ENCODE assay signal across 26 mouse cellular contexts in the genomic region with DNA sequence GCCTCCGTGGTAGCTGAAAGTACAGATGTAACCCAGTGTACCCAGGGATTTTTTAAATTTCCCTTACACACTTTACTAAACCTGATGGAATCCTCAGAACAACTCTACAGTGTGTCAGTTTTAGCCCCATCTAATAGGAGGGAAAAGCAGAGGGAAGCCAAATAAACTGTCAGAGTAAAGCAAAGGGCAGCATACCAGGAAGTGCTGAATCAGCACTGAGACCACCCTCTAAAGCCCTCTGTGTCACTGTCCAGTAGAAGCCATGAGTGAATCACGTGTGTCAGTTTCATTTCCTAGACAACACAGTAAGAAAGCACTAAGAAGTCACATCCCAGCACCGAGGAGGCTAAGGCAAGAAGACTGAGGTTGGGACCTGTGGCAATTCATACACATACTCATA. TPM values are rescaled to one million over a fixed set of nuclear protein-coding genes. Genes with fewer than 3 reads are reported as not detected.
DNase-seq lines count a peak whose midpoint lies in the region; ATAC-seq and TF ChIP-seq lines count a peak whose summit lies in the region.
"Had no signal": no experiment of that assay in that cellular context is flagged by ENCODE, and none has a peak within 500 bp of the region (broad histone marks: within the 10 kb centered on the region; RNA-seq: fewer than 3 reads in every experiment).

No protein-coding gene starts in this region.

- H3K4me3 ChIP-seq in liver, postnatal 0 days (ENCODE audit: low read depth, low read length) = no peak overlapping the region
- no peak overlapping the region for H3K4me3 ChIP-seq in liver, embryonic 11.5 days (ENCODE audit: low read depth, low read length)
- no peak overlapping the region for H3K4me3 ChIP-seq in CH12.LX (replicated peaks in 1 of 3; ENCODE audit: low read depth in 2 of 3, low read length in 2 of 3, poor library complexity in 1 of 3)
- no peak overlapping the region for H3K4me3 ChIP-seq in ES-E14 (ENCODE audit: insufficient read depth in 1 of 2, low read depth in 1 of 2, low read length in 2 of 2, poor library complexity in 1 of 2, severe bottlenecking in 1 of 2)
- no peak overlapping the region for H3K4me3 ChIP-seq in lung, adult 2 months (replicated peaks; ENCODE audit: extremely low read depth, low read depth, low read length)

- H3K27me3 ChIP-seq in liver, postnatal 0 days (ENCODE audit: insufficient read depth, low read length) = no peaks in the 10 kb centered on the region
- H3K27me3 ChIP-seq in liver, embryonic 11.5 days (replicated peaks; ENCODE audit: control insufficient read depth, insufficient read depth, low read length) = no peaks in the 10 kb centered on the region
- H3K27me3 ChIP-seq in CH12.LX (replicated peaks) = no peaks in the 10 kb centered on the region
- H3K27me3 ChIP-seq: Patski had no signal

- peaks cover 14% of the 10 kb centered on the region for H3K36me3 ChIP-seq in liver, postnatal 0 days (replicated peaks; ENCODE audit: insufficient read depth, low read length)
- H3K36me3 ChIP-seq in liver, embryonic 11.5 days (ENCODE audit: control insufficient read depth, insufficient read depth, low read length) = peaks cover 9% of the 10 kb centered on the region
- H3K36me3 ChIP-seq in CH12.LX (replicated peaks in 1 of 2; ENCODE audit: control insufficient read depth in 1 of 2, insufficient read depth in 1 of 2, low read length in 1 of 2) (peaks cover 10 to 28% of the 10 kb centered on the region in 2 experiments), ES-E14 (ENCODE audit: control insufficient read depth, insufficient read depth, low read length, poor library complexity, severe bottlenecking) (peaks cover 2% of the 10 kb centered on the region; the same call in 1 of the 2 replicates)

- H3K4me2 ChIP-seq in liver, postnatal 0 days (ENCODE audit: low read depth, low read length) = no peak overlapping the region
- no peak overlapping the region for H3K4me2 ChIP-seq in liver, embryonic 11.5 days
- H3K4me2 ChIP-seq in CH12.LX (ENCODE audit: insufficient read depth, low read depth, poor library complexity, severe bottlenecking) = no peak overlapping the region

- ATAC-seq in liver, postnatal 0 days = peak; percentile 43; the same call in 1 of the 2 replicates
- ATAC-seq in liver, embryonic 11.5 days (replicated peaks; ENCODE audit: low FRiP score) = no peak
- ATAC-seq: activated CD4-positive, CD25-positive, alpha-beta regulatory T cell, adult 4 months; CD4-positive, CD25-positive, alpha-beta regulatory T cell, adult 4 months; Patski had no signal

- no peak for TF ChIP-seq EP300 in liver, postnatal 0 days (IDR thresholded peaks at IDR 0.05; ENCODE audit: low read depth)
- no peak for TF ChIP-seq EP300 in CH12.LX (IDR thresholded peaks at IDR 0.05; ENCODE audit: low read length)

- in situ Hi-C loops in CH12.LX (cut with MboI; ENCODE audit: low pct_ligation_motif_present, low pct_unique_long_range_greater_than_20kb, low sequenced_read_pairs) (no loop called here), ES-E14 (cut with MboI; ENCODE audit: low sequenced_read_pairs in 2 of 2, unreplicated experiment in 2 of 2) (no loop called here)

- H3K79me2 ChIP-seq in CH12.LX (replicated peaks; ENCODE audit: control insufficient read depth, extremely low read depth, insufficient read depth, poor library complexity, severe bottlenecking) = no peaks in the 10 kb centered on the region

- H3K9me3 ChIP-seq in liver, postnatal 0 days (ENCODE audit: low read length) = no peaks in the 10 kb centered on the region
- no peaks in the 10 kb centered on the region for H3K9me3 ChIP-seq in liver, embryonic 11.5 days (ENCODE audit: control insufficient read depth, low read length)
- no peaks in the 10 kb centered on the region for H3K9me3 ChIP-seq in CH12.LX (replicated peaks; ENCODE audit: low read length)
- H3K9me3 ChIP-seq in ES-E14 (ENCODE audit: control insufficient read depth, insufficient read depth, low read depth, low read length) = no peaks in the 10 kb centered on the region
- H3K9me3 ChIP-seq: G1E had no signal

- no peak for TF ChIP-seq RAD21 in CH12.LX (IDR thresholded peaks at IDR 0.05; ENCODE audit: low read depth, low read length)

- H3K4me1 ChIP-seq in liver, postnatal 0 days (ENCODE audit: insufficient read depth) = no peaks in the 10 kb centered on the region
- H3K4me1 ChIP-seq in liver, embryonic 11.5 days (replicated peaks; ENCODE audit: control insufficient read depth, insufficient read depth, low read length) = no peaks in the 10 kb centered on the region
- H3K4me1 ChIP-seq in CH12.LX (ENCODE audit: control insufficient read depth in 1 of 2, insufficient read depth in 2 of 2) (peaks cover 16 to 88% of the 10 kb centered on the region in 2 experiments), ES-E14 (ENCODE audit: control insufficient read depth in 2 of 2, insufficient read depth in 2 of 2, low read length in 2 of 2, poor library complexity in 1 of 2) (no peaks in the 10 kb centered on the region)
- no peaks in the 10 kb centered on the region for H3K4me1 ChIP-seq in lung, adult 2 months (ENCODE audit: control insufficient read depth, insufficient read depth, low read length)

- H3K27ac ChIP-seq in liver, postnatal 0 days (ENCODE audit: low read depth) = no peak overlapping the region
- H3K27ac ChIP-seq in liver, embryonic 11.5 days (ENCODE audit: low read depth, low read length) = no peak overlapping the region
- no peak overlapping the region; the same call in 1 of the 2 replicates for H3K27ac ChIP-seq in CH12.LX (ENCODE audit: insufficient read depth, low read depth)
- no peak overlapping the region for H3K27ac ChIP-seq in ES-E14 (ENCODE audit: insufficient read depth, low read depth, low read length, poor library complexity, severe bottlenecking)

- H3K9ac ChIP-seq in liver, postnatal 0 days (replicated peaks) = no peak overlapping the region
- H3K9ac ChIP-seq in liver, embryonic 11.5 days (ENCODE audit: low read depth, low read length) = no peak overlapping the region
- H3K9ac ChIP-seq in CH12.LX (ENCODE audit: insufficient read depth, low read depth) = no peak overlapping the region
- H3K9ac ChIP-seq in ES-E14 (ENCODE audit: insufficient read depth, low read depth, low read length, poor library complexity, severe bottlenecking) = no peak overlapping the region

- dilution Hi-C loops in CH12.LX (cut with MboI; ENCODE audit: extremely low pct_ligation_motif_present, extremely low pct_unique_long_range_greater_than_20kb, low sequenced_read_pairs) = no loop called here

- TF ChIP-seq POLR2A in CH12.LX (IDR thresholded peaks at IDR 0.05; ENCODE audit: low read depth, low read length) = no peak
- no peak for TF ChIP-seq POLR2A in lung, adult 2 months (IDR thresholded peaks at IDR 0.05; ENCODE audit: borderline replicate concordance, extremely low read depth, low read depth, low read length)

- WGBS in liver, postnatal 0 days (ENCODE audit: insufficient replicate concordance) = 75% methylated on average over 3 of the region's 3 CpGs
- 90% methylated on average over 3 of the region's 3 CpGs for WGBS in liver, embryonic 11.5 days
- 87% methylated on average over 3 of the region's 3 CpGs for WGBS in lung, adult 2 months

- no peak for TF ChIP-seq CTCF in liver, postnatal 0 days (IDR thresholded peaks at IDR 0.05; ENCODE audit: low read depth)
- no peak for TF ChIP-seq CTCF in CH12.LX (conservative IDR thresholded peaks at IDR 0.05 in 1 of 2, IDR thresholded peaks at IDR 0.05 in 1 of 2; ENCODE audit: low read depth in 2 of 2, low read length in 2 of 2)
- TF ChIP-seq CTCF in lung, adult 2 months (IDR thresholded peaks at IDR 0.05; ENCODE audit: insufficient read depth, low read length) = no peak

- peak; percentile 16 for DNase-seq in layer of hippocampus, adult 9-11 months
- no peak for DNase-seq in layer of hippocampus, adult 8-10 months (ENCODE audit: low spot score in 2 of 2)
- no peak for DNase-seq in liver, postnatal 0 days
- no peak for DNase-seq in liver, embryonic 11.5 days (ENCODE audit: low spot score)
- DNase-seq in CH12.LX (ENCODE audit: extremely low read depth) = no peak
- DNase-seq in ES-E14 (ENCODE audit: low read depth, low spot score) = no peak
- no peak for DNase-seq in urinary bladder, postnatal 10 days (ENCODE audit: low spot score)
- no peak for DNase-seq in lung, adult 2 months
- DNase-seq: adrenal gland, adult 2 months; adrenal gland, adult 8-10 months; adrenal gland, postnatal 10 days; adrenal gland, postnatal 14 days; adrenal gland, postnatal 25 days; adrenal gland, postnatal 36 days; B cell, adult 2 months; cerebellum, adult 11 months; cerebellum, adult 11-12 months; cerebellum, adult 18-20 months; cerebellum, adult 2 months had no signal

TF ChIP-seq in CH12.LX, 34 proteins besides CTCF, POLR2A, EP300 and RAD21:
- TF ChIP-seq MEF2A (IDR thresholded peaks at IDR 0.05; ENCODE audit: borderline replicate concordance, low read depth, low read length) (no peak), BHLHE40 (IDR thresholded peaks at IDR 0.05; ENCODE audit: low read depth, low read length) (peak; percentile 51; the same call in 1 of the 2 replicates), MAFK (IDR thresholded peaks at IDR 0.05; ENCODE audit: insufficient replicate concordance, low read length) (peak; percentile 97)

TF ChIP-seq in ES-E14, 5 proteins besides CTCF, POLR2A, EP300 and RAD21:
- no peak for TF ChIP-seq CHD2 (IDR thresholded peaks at IDR 0.05; ENCODE audit: low read depth, low read length)
- no peak for TF ChIP-seq ZNF384 (IDR thresholded peaks at IDR 0.05; ENCODE audit: low read depth, low read length)
- peak; percentile 86 for TF ChIP-seq MAFK (IDR thresholded peaks at IDR 0.05; ENCODE audit: insufficient read depth, low read depth, low read length)
- TF ChIP-seq ZC3H11A (IDR thresholded peaks at IDR 0.05; ENCODE audit: borderline replicate concordance, low read depth, low read length) = no peak
- no peak for TF ChIP-seq HCFC1 (IDR thresholded peaks at IDR 0.05; ENCODE audit: borderline replicate concordance, insufficient read depth, low read length)
TF ChIP-seq in ES-E14: peak in this region for 1.

RNA-seq across cellular contexts. Expression of a gene that starts 41.2 kb away (rescaled TPM):
- under 1 TPM in 3 of 4 experiments, not detected in 1; 0.24 to 0.61 (median 0.45) TPM for total RNA-seq in layer of hippocampus, adult 8-10 months (2022)
- 0.12 and 0.14 TPM in 2 replicates for polyA plus RNA-seq in liver, postnatal 0 days (2015; fragmentation: Nextera tagmentation; extraction: Ambion mirVana)
- polyA plus RNA-seq in liver, embryonic 11.5 days (2014; fragmentation: Nextera tagmentation; extraction: Ambion mirVana) = 0.33 and 0.35 TPM in 2 replicates
- total RNA-seq in CH12.LX (2012; rRNA removed) (0.04 TPM in 1 of 2 replicates, not detected in the other), CH12.LX (2014; rRNA removed) (0.05 and 0.09 TPM in 2 replicates), ES-E14 (2012; rRNA removed) (0.40 and 0.58 TPM in 2 replicates)
- 0.07 and 0.10 TPM in 2 replicates for polyA plus RNA-seq in CH12.LX (2012; ENCODE audit: insufficient read length, low read depth)
- 0.09 and 0.28 TPM in 2 replicates for polyA plus RNA-seq in lung, adult 2 months (2012; rRNA removed)
- total RNA-seq: adrenal gland, adult 18-20 months; adrenal gland, adult 2 months; adrenal gland, adult 8-10 months; adrenal gland, postnatal 14 days; adrenal gland, postnatal 25 days; adrenal gland, postnatal 36 days; MEL had no signal
- polyA plus RNA-seq: activated CD4-positive, CD25-positive, alpha-beta regulatory T cell, adult 4 months; C2C12; CD4-positive, CD25-positive, alpha-beta regulatory T cell, adult 4 months; G1E had no signal
